Mouse (Mus musculus) adrenal gland, adult 18-20 months (tissue): ENCODE results near the gene Sptssb. TPM values are rescaled to one million over a fixed set of nuclear protein-coding genes. Genes with fewer than 3 reads are reported as not detected.

Source experiments
- DNase-seq, 2 experiments: peaks; one replicate each; pipeline ENCODE4 v3.0.0; 2021 to 2022; ENCODE audit warnings: low spot score in 2 of 2
- long read RNA-seq, 2 experiments: library from polyadenylated mRNA; stranded (forward); transcript quantifications; one replicate each; pipeline ENCODE4 v2.0.0; 2021
- total RNA-seq, 2 experiments: library from RNA; stranded (reverse); gene quantifications; 1 replicate in 1 of 2; 2 replicates in 1 of 2; pipeline ENCODE4 v1.2.3; 2021

Gene Sptssb
- total RNA-seq: not detected
- long read RNA-seq, experiment 1: 0 reads
- long read RNA-seq, experiment 2: 0 reads

GRCm38 (mm10) chr3:69859858-69860588 is at the start of gene Sptssb:
Gene Sptssb (minus strand): TSS chr3:69859940.
- DNase-seq: peak in 1 of 2 experiments; percentile 3

- DNase-seq: no peak
Measured at GRCm38 (mm10) chr3:69908074-69908473, 48.3 kb upstream of the Sptssb start.

- no peak for DNase-seq
Measured at GRCm38 (mm10) chr3:69907564-69907963, 47.8 kb upstream of the Sptssb start.

GRCm38 (mm10) chr3:69902787-69903477 is 43.2 kb upstream of the Sptssb start:
- no peak for DNase-seq

- DNase-seq: no peak
Measured at GRCm38 (mm10) chr3:69902382-69902781, 42.6 kb upstream of the Sptssb start.

GRCm38 (mm10) chr3:69901874-69902381 is 42.2 kb upstream of the Sptssb start:
- DNase-seq: no peak

GRCm38 (mm10) chr3:69900335-69900734 is 40.6 kb upstream of the Sptssb start:
- DNase-seq: no peak

- no peak for DNase-seq
Measured at GRCm38 (mm10) chr3:69897917-69898594, 38.3 kb upstream of the Sptssb start.

GRCm38 (mm10) chr3:69895516-69895915 is 35.8 kb upstream of the Sptssb start:
- no peak for DNase-seq

GRCm38 (mm10) chr3:69892187-69893094 is 32.7 kb upstream of the Sptssb start:
- DNase-seq: no peak

- DNase-seq: no peak
Measured at GRCm38 (mm10) chr3:69885866-69886265, 26.1 kb upstream of the Sptssb start.

- DNase-seq: no peak
Measured at GRCm38 (mm10) chr3:69883710-69884109, 24.0 kb upstream of the Sptssb start.

- DNase-seq: no peak
Measured at GRCm38 (mm10) chr3:69877538-69877937, 17.8 kb upstream of the Sptssb start.

GRCm38 (mm10) chr3:69874721-69875120 is 15.0 kb upstream of the Sptssb start:
- DNase-seq: no peak

GRCm38 (mm10) chr3:69872661-69873327 is 13.1 kb upstream of the Sptssb start:
- no peak for DNase-seq

GRCm38 (mm10) chr3:69871174-69871573 is 11.4 kb upstream of the Sptssb start:
- no peak for DNase-seq

GRCm38 (mm10) chr3:69869702-69870101 is 10.0 kb upstream of the Sptssb start:
- no peak for DNase-seq

GRCm38 (mm10) chr3:69861789-69862395 is 2.2 kb upstream of the Sptssb start:
- no peak for DNase-seq
